Mouse (Mus musculus): ENCODE data around the gene Rspo1. TPM values are rescaled to one million over a fixed set of nuclear protein-coding genes. Genes with fewer than 3 reads are reported as not detected.

Gene Rspo1
- polyA plus RNA-seq, 1 experiment from 2014 or later: 16.4 TPM

Other genes starting within 250 kb of the Rspo1 start
- gene Inpp5b, start 244.6 kb upstream of the Rspo1 start, polyA plus RNA-seq (2016; fragmentation: Nextera tagmentation; extraction: Ambion mirVana): 25.7 and 26.1 TPM in 2 replicates
- 19.2 and 21.5 TPM in 2 replicates for gene Mtf1, start 184.3 kb upstream of the Rspo1 start, polyA plus RNA-seq (2016; fragmentation: Nextera tagmentation; extraction: Ambion mirVana)
- 40.0 and 44.0 TPM in 2 replicates for gene Yrdc, start 135.8 kb upstream of the Rspo1 start, polyA plus RNA-seq (2016; fragmentation: Nextera tagmentation; extraction: Ambion mirVana)
- 51.5 and 52.2 TPM in 2 replicates for gene 1110065P20Rik, start 135.2 kb upstream of the Rspo1 start, polyA plus RNA-seq (2016; fragmentation: Nextera tagmentation; extraction: Ambion mirVana)
- 4.2 and 4.8 TPM in 2 replicates for gene Maneal, start 124.3 kb upstream of the Rspo1 start, polyA plus RNA-seq (2016; fragmentation: Nextera tagmentation; extraction: Ambion mirVana)
- gene Epha10, start 105.5 kb upstream of the Rspo1 start, polyA plus RNA-seq (2016; fragmentation: Nextera tagmentation; extraction: Ambion mirVana): 5.1 and 7.9 TPM in 2 replicates
- 17.4 and 18.9 TPM in 2 replicates for gene 9930104L06Rik, start 49.4 kb upstream of the Rspo1 start, polyA plus RNA-seq (2016; fragmentation: Nextera tagmentation; extraction: Ambion mirVana)
- 271 and 298 TPM in 2 replicates for gene Cdca8, start 47.1 kb upstream of the Rspo1 start, polyA plus RNA-seq (2016; fragmentation: Nextera tagmentation; extraction: Ambion mirVana)
- gene Gnl2, start 30.2 kb downstream of the Rspo1 start, polyA plus RNA-seq (2016; fragmentation: Nextera tagmentation; extraction: Ambion mirVana): 92.1 TPM in 2 replicates
- gene Dnali1, start 79.3 kb downstream of the Rspo1 start, polyA plus RNA-seq (2016; fragmentation: Nextera tagmentation; extraction: Ambion mirVana): 0.32 and 0.56 TPM in 2 replicates
- 31.4 and 32.3 TPM in 2 replicates for gene Snip1, start 80.2 kb downstream of the Rspo1 start, polyA plus RNA-seq (2016; fragmentation: Nextera tagmentation; extraction: Ambion mirVana)
- gene Meaf6, start 98.7 kb downstream of the Rspo1 start, polyA plus RNA-seq (2016; fragmentation: Nextera tagmentation; extraction: Ambion mirVana): 86.3 and 88.2 TPM in 2 replicates
- gene Zc3h12a, start 141.4 kb downstream of the Rspo1 start, polyA plus RNA-seq (2016; fragmentation: Nextera tagmentation; extraction: Ambion mirVana): 0.30 and 0.46 TPM in 2 replicates

All from midbrain, embryonic 10.5 days (tissue).